Mouse (Mus musculus) stomach, postnatal 0 days (tissue): ENCODE data around the gene Fosl1. TPM values are rescaled to one million over a fixed set of nuclear protein-coding genes. Genes with fewer than 3 reads are reported as not detected.
"Not testable (repeated sequence)": the region's sequence is repeated elsewhere in the genome, so short reads cannot be mapped to it uniquely, and the experiment has no call there.

Experiments
- ATAC-seq: fragments of 200-750 bp; cut with Nextera tagmentation; 2 replicates; pipeline ENCODE4 v1.8.0; 2017; ENCODE audit not compliant: low FRiP score, low TSS enrichment
- DNase-seq: peaks from one replicate; pipeline ENCODE4 v3.0.0-alpha.2; 2016; ENCODE audit warnings: low spot score
- H3K27ac ChIP-seq: fragments of 300-500 bp; sonication (generic); replicated peaks from 2 replicates; pipeline ENCODE4 v1.5.1; 2014; ENCODE audit warnings: mild to moderate bottlenecking, control low read depth
- H3K27me3 ChIP-seq: fragments of 300-500 bp; sonication (generic); 2 replicates; pipeline ENCODE4 v1.6.1; 2014; ENCODE audit warnings: low read length; ENCODE audit not compliant: control insufficient read depth, insufficient read depth
- H3K36me3 ChIP-seq: fragments of 300-500 bp; sonication (generic); 2 replicates; pipeline ENCODE4 v1.6.1; 2014; ENCODE audit warnings: low read length, mixed read lengths; ENCODE audit not compliant: control insufficient read depth, insufficient read depth
- H3K4me1 ChIP-seq: fragments of 300-500 bp; sonication (generic); replicated peaks from 2 replicates; pipeline ENCODE4 v1.6.1; 2014; ENCODE audit warnings: antibody characterized with exemption; ENCODE audit not compliant: control insufficient read depth, insufficient read depth
- H3K4me2 ChIP-seq: fragments of 300-500 bp; sonication (generic); replicated peaks from 2 replicates; pipeline ENCODE4 v1.6.1; 2014; ENCODE audit warnings: low read depth, mild to moderate bottlenecking, control low read depth, moderate library complexity
- H3K4me3 ChIP-seq: fragments of 300-500 bp; sonication (generic); 2 replicates; pipeline ENCODE4 v1.5.1; 2014; ENCODE audit warnings: low read depth, low read length, control low read depth
- H3K9ac ChIP-seq: fragments of 300-500 bp; sonication (generic); 2 replicates; pipeline ENCODE4 v1.6.1; 2014; ENCODE audit warnings: mild to moderate bottlenecking, low read length, control low read depth, mixed read lengths
- H3K9me3 ChIP-seq: fragments of 300-500 bp; sonication (generic); 2 replicates; pipeline ENCODE4 v1.6.1; 2016; ENCODE audit warnings: low read length; ENCODE audit not compliant: control insufficient read depth
- CTCF ChIP-seq: IDR thresholded peaks from 2 replicates; pipeline ENCODE4 v1.5.1; 2016; ENCODE audit warnings: antibody characterized with exemption, low read depth, mild to moderate bottlenecking, moderate library complexity
- EP300 ChIP-seq: optimal IDR thresholded peaks from 2 replicates; pipeline ENCODE3; 2016; ENCODE audit warnings: antibody characterized with exemption
- WGBS: fragments of 180-500 bp; shearing (Covaris S2); extraction: QIAGEN DNeasy Blood & Tissue Kit; methylation state at CpG from one replicate; pipeline ENCODE4 v1.1.7; 2014; 5-methylcytosine and 5-hydroxymethylcytosine counted together
- polyA plus RNA-seq: library from polyadenylated mRNA; unstranded; fragments of >200 nt; fragmentation: Nextera tagmentation; extraction: Ambion mirVana; gene quantifications from 2 replicates; pipeline ENCODE4 v1.2.1, GENCODE M21; 2015

Fosl1 gene
- polyA plus RNA-seq, 1 experiment from 2014 or later, result 0.16 TPM

DNA sequence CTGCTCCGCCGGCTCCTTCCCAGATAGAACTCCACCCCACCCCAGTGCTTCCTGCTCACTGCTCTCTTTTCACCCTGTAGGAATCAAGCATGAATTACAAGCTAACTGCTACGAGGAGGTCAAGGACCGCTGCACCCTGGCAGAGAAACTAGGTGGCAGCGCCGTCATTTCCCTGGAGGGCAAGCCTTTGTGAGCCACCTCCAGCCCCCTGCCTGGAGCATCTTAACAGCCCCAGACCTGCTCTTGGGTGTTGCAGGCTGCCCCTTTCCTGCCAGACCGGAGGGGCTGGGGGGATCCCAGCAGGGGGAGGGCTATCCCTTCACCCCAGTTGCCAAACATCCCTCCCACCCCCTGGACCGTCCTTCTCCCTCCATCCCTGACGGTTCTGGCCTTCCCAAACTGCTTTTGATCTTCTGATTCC lies 46.0 kb downstream of the Fosl1 start:
- H3K4me3 ChIP-seq, H3K27ac ChIP-seq, H3K4me2 ChIP-seq, H3K27me3 ChIP-seq, H3K9me3 ChIP-seq, H3K4me1 ChIP-seq, H3K9ac ChIP-seq, ATAC-seq: not testable (repeated sequence)
- TF ChIP-seq CTCF, result peak; percentile 30; the same call in 1 of the 2 replicates
- DNase-seq, result peak; percentile 40
- H3K36me3 ChIP-seq, result peaks cover 20% of the 10 kb centered on the region
- WGBS, result 61% methylated on average over 9 of the region's 9 CpGs

DNA sequence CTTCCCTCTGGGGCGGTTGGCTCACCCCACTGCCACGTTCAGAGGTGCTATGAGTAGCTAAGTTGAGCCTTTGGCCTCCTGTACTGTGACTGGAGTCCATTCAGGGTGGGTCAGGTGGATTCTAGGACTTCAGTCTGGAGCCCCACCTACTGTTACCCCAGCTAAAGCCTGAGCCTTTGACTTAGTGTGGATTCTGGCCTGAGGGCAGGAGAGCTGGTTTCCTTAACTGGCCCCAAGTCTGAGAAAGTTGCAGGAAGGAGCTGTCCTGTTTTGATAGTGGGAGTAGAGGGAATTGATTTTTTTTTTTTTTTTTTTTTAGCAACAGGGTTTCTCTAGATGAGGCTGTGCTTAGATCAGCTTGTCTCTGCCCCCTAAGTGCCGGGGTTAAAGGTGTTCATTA lies 47.0 kb downstream of the Fosl1 start:
- no peaks in the 10 kb centered on the region for H3K9me3 ChIP-seq
- TF ChIP-seq EP300 (no peak), CTCF (no peak)
- peaks cover 20% of the 10 kb centered on the region for H3K36me3 ChIP-seq
- ATAC-seq (no peak), DNase-seq (peak; percentile 23)
- H3K27ac ChIP-seq, result no peak overlapping the region
- WGBS, result 76% methylated on average over 3 of the region's 3 CpGs
- H3K4me2 ChIP-seq, result no peak overlapping the region
- no peak overlapping the region for H3K4me3 ChIP-seq
- no peaks in the 10 kb centered on the region for H3K27me3 ChIP-seq
- H3K4me1 ChIP-seq, result no peaks in the 10 kb centered on the region
- no peak overlapping the region for H3K9ac ChIP-seq

DNA sequence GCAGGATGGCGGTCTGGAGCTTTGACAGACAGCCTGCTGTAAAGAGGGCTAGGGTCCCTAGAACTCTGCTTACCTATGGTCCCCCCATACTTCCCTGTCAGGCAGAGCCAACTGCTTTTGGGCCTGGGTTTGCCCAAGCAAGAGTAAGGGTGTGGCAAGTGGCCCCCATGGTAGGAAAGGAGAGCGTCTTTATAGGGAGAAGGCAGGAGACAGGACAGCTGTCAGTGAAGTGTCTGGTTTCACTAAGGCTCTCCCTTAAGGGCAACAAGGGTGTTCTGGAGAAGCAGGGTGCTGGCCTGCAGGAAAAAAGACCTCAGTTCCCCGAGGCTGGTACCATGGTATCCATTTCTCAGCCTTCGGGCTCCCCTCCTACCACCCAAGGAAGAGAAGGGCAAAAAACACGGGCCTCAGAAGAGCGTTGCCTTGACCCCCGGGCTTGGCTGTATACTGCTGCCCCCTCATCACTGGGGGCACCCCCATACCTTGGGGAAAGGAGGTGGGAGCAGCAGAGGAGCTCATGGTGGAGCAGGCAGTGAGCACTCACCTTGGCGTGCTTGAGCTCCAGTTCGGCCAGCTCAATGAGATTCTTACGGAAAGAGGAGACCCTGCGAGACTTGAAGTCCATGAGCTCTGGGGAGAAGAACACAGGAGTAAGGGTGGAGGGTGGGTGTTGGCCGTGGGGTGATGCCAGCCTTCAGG lies 48.2 kb downstream of the Fosl1 start:
- H3K9ac ChIP-seq, result no peak overlapping the region
- no peak for ATAC-seq
- no peaks in the 10 kb centered on the region for H3K9me3 ChIP-seq
- no peak overlapping the region for H3K27ac ChIP-seq
- H3K4me1 ChIP-seq, result no peaks in the 10 kb centered on the region
- no peak for DNase-seq
- H3K4me2 ChIP-seq, result no peak overlapping the region
- H3K36me3 ChIP-seq, result peaks cover 20% of the 10 kb centered on the region
- no peaks in the 10 kb centered on the region for H3K27me3 ChIP-seq
- 80% methylated on average over 12 of the region's 12 CpGs for WGBS
- no peak overlapping the region for H3K4me3 ChIP-seq
- TF ChIP-seq EP300 (no peak), CTCF (no peak)

DNA sequence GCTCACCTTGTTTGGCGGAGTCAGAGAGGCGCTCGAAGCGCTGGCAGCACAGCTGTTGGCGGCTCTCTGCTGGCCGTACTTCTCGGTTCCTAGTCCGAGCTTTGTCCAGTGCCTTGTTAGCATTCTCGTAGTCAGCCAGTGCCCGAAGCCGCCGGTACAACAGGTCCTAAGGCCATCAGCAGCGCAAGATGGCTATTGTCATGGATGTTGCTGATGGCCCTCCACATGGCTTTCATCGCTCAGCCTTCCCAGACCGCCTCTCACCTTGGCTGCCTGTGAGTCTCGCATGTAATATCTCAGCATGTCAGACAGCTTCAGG lies 48.7 kb downstream of the Fosl1 start:
- ATAC-seq (no peak), DNase-seq (no peak)
- Histone ChIP-seq H3K27ac (no peak overlapping the region), H3K4me2 (no peak overlapping the region), H3K4me3 (no peak overlapping the region), H3K9ac (no peak overlapping the region), H3K27me3 (no peaks in the 10 kb centered on the region), H3K36me3 (peaks cover 20% of the 10 kb centered on the region), H3K9me3 (no peaks in the 10 kb centered on the region), H3K4me1 (no peaks in the 10 kb centered on the region)
- no peak for TF ChIP-seq EP300
- no peak for TF ChIP-seq CTCF
- WGBS, result 79% methylated on average over 16 of the region's 16 CpGs

DNA sequence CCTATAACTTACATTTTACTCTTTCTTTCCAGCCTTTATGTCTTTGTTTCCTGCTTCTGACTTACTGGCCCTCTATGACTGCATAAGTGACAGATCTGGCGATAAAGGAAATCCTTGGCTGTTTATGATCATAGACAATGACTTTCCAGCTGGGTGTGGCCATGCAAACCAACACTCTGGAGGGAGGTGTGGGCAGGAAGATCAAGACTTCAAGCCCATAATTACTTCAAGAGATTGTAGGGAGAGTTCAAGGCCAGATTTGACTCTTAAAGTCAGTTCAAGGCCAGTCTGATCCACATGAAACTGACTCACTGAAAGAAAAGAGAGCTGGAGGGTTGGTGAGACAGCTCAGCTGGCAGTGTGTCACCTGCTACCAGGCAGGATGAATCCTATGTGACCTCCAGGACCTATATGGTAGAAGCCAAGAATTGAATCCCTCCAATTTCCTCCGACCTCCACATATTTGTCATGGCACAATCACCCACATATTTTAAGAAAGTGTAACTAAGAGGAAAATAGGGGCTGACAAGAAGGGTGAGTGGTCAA lies 53.1 kb downstream of the Fosl1 start:
- ATAC-seq, result no peak
- no peak overlapping the region for H3K4me3 ChIP-seq
- WGBS, result 81% methylated on average over 2 of the region's 2 CpGs
- no peak for DNase-seq
- H3K27me3 ChIP-seq, result no peaks in the 10 kb centered on the region
- no peaks in the 10 kb centered on the region for H3K9me3 ChIP-seq
- no peak overlapping the region for H3K9ac ChIP-seq
- no peaks in the 10 kb centered on the region for H3K4me1 ChIP-seq
- no peak overlapping the region for H3K4me2 ChIP-seq
- H3K36me3 ChIP-seq, result peaks cover 14% of the 10 kb centered on the region
- H3K27ac ChIP-seq, result no peak overlapping the region
- no peak for TF ChIP-seq EP300
- no peak for TF ChIP-seq CTCF

DNA sequence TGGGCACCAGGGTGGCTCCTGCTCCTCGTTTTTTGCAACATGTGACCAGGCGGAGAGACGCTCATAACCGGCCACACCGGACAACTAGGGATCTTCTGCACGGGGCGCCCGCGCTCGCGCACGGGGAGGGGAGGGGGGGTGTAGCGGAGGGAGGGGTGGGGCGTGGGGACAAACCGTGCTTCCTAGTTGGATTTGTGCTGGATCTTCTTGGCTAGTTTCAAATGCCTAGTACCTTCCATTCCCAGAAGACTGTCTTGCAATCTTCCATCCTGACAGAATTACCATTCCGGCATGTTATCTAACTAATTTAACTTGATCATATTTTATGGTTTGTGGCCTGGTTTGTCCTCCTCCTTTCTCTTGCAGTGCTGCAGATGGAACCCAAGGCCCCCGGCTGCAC lies 56.3 kb downstream of the Fosl1 start, which contains the start of gene 1700020D05Rik:
TSS of gene 1700020D05Rik (minus strand) at position 101 of the 400 bp plus-strand sequence.
- ATAC-seq, result no peak

More for the DNA sequence above, 56.3 kb downstream of the Fosl1 start, which contains the start of gene 1700020D05Rik:
- no peaks in the 10 kb centered on the region for H3K27me3 ChIP-seq
- no peak for TF ChIP-seq EP300
- TF ChIP-seq CTCF, result no peak
- no peak within 1 kb of the TSS for H3K4me3 ChIP-seq
- 55% methylated on average over 17 of the region's 17 CpGs for WGBS
- DNase-seq, result no peak
- H3K4me1 ChIP-seq, result no peaks in the 10 kb centered on the region
- no peak within 1 kb of the TSS for H3K9ac ChIP-seq
- H3K4me2 ChIP-seq, result no peak within 1 kb of the TSS
- no peaks in the 10 kb centered on the region for H3K9me3 ChIP-seq
- no peaks in the 10 kb centered on the region for H3K36me3 ChIP-seq
- no peak within 1 kb of the TSS for H3K27ac ChIP-seq

Other genes starting within 250 kb of the Fosl1 start
- gene Pacs1, start 174.4 kb upstream of the Fosl1 start, polyA plus RNA-seq, result 4.6 and 6.7 TPM in 2 replicates
- 134 and 148 TPM in 2 replicates for gene Sf3b2, start 152.1 kb upstream of the Fosl1 start, polyA plus RNA-seq
- gene Gal3st3, start 149.2 kb upstream of the Fosl1 start, polyA plus RNA-seq, result 0.51 and 0.53 TPM in 2 replicates
- not detected in 2 replicates for gene Catsper1, start 111.8 kb upstream of the Fosl1 start, polyA plus RNA-seq
- gene Cst6, start 98.0 kb upstream of the Fosl1 start, polyA plus RNA-seq, result 281 and 316 TPM in 2 replicates
- 47.5 and 49.1 TPM in 2 replicates for gene Eif1ad, start 80.8 kb upstream of the Fosl1 start, polyA plus RNA-seq
- gene Banf1, start 80.4 kb upstream of the Fosl1 start, polyA plus RNA-seq, result 279 and 293 TPM in 2 replicates
- 30.9 and 34.1 TPM in 2 replicates for gene Sart1, start 58.8 kb upstream of the Fosl1 start, polyA plus RNA-seq
- gene Tsga10ip, start 45.0 kb upstream of the Fosl1 start, polyA plus RNA-seq, result 0.44 TPM in 1 of 2 replicates, not detected in the other
- 196 and 203 TPM in 2 replicates for gene Drap1, start 22.6 kb upstream of the Fosl1 start, polyA plus RNA-seq
- gene AI837181, start 22.4 kb upstream of the Fosl1 start, polyA plus RNA-seq, result 36.5 and 38.6 TPM in 2 replicates
- 11.6 and 12.5 TPM in 2 replicates for gene Ccdc85b, start 10.3 kb downstream of the Fosl1 start, polyA plus RNA-seq
- gene Fibp, start 13.1 kb downstream of the Fosl1 start, polyA plus RNA-seq, result 103 and 111 TPM in 2 replicates
- 0.29 and 0.50 TPM in 2 replicates for gene Ctsw, start 21.0 kb downstream of the Fosl1 start, polyA plus RNA-seq
- 59.7 and 67.0 TPM in 2 replicates for gene Efemp2, start 26.4 kb downstream of the Fosl1 start, polyA plus RNA-seq
- 18.4 and 18.5 TPM in 2 replicates for gene Mus81, start 40.9 kb downstream of the Fosl1 start, polyA plus RNA-seq
- 1,281 and 1,389 TPM in 2 replicates for gene Cfl1, start 42.9 kb downstream of the Fosl1 start, polyA plus RNA-seq
- not detected in 2 replicates for gene 1700020D05Rik, start 56.2 kb downstream of the Fosl1 start, polyA plus RNA-seq
- 2.8 and 3.8 TPM in 2 replicates for gene Snx32, start 63.0 kb downstream of the Fosl1 start, polyA plus RNA-seq
- 26.6 and 28.2 TPM in 2 replicates for gene Ovol1, start 113.1 kb downstream of the Fosl1 start, polyA plus RNA-seq
- gene Ap5b1, start 120.5 kb downstream of the Fosl1 start, polyA plus RNA-seq, result 4.7 and 5.7 TPM in 2 replicates
- 57.3 and 64.7 TPM in 2 replicates for gene Rnaseh2c, start 154.3 kb downstream of the Fosl1 start, polyA plus RNA-seq
- 31.8 and 37.9 TPM in 2 replicates for gene Kat5, start 162.7 kb downstream of the Fosl1 start, polyA plus RNA-seq
- gene Rela, start 189.9 kb downstream of the Fosl1 start, polyA plus RNA-seq, result 28.7 and 35.2 TPM in 2 replicates
- 8.0 and 11.5 TPM in 2 replicates for gene Sipa1, start 216.2 kb downstream of the Fosl1 start, polyA plus RNA-seq
- gene Map3k11, start 241.2 kb downstream of the Fosl1 start, polyA plus RNA-seq, result 14.0 and 16.5 TPM in 2 replicates
- 6.5 and 7.9 TPM in 2 replicates for gene Pcnx3, start 241.4 kb downstream of the Fosl1 start, polyA plus RNA-seq